Mouse (Mus musculus) ZHBTc4 (cell line): ENCODE data around the gene Klhl33.

Source experiments
- DNase-seq: peaks from one replicate; pipeline ENCODE4 v3.0.0-alpha.2; 2011; ENCODE audit warnings: low read depth, low spot score

Klhl33 gene

GRCm38 (mm10) chr14:50855788-50856187, 41.5 kb downstream of the Klhl33 start:
- DNase-seq: no peak
